Mouse (Mus musculus) kidney, adult 2 months (tissue): ENCODE measurements around the gene Arl8b.

Source experiments
- CTCF ChIP-seq: fragments of 200-500 bp; conservative IDR thresholded peaks from 2 replicates; pipeline ENCODE4 v1.5.1; 2011; ENCODE audit warnings: low read depth, mild to moderate bottlenecking, control low read depth, low read length, moderate library complexity, mixed read lengths; ENCODE audit not compliant: insufficient read depth, insufficient read length
- POLR2A ChIP-seq: fragments of 200-500 bp; IDR thresholded peaks from one replicate; pipeline ENCODE4 v1.6.1; 2011; ENCODE audit warnings: low read depth, low read length, control low read depth

- TF ChIP-seq CTCF (no peak), POLR2A (no peak)
Measured at GRCm38 (mm10) chr6:108738463-108739203, 44.3 kb upstream of the Arl8b start.
